Mouse (Mus musculus): ENCODE data around the gene Bgn.

- TF ChIP-seq CTCF (IDR thresholded peaks at IDR 0.05; ENCODE audit: low read depth, low read length) (no peak), POLR2A (IDR thresholded peaks at IDR 0.05; ENCODE audit: extremely low read depth, insufficient read depth, low read length) (no peak)
Measured at GRCm38 (mm10) chrX:73475658-73476256, 7.6 kb upstream of the Bgn start.
